Mouse (Mus musculus) left cerebral cortex, postnatal 10 days (tissue): Measurements from ENCODE around the gene Kcnn3. TPM values are rescaled to one million over a fixed set of nuclear protein-coding genes. Genes with fewer than 3 reads are reported as not detected.

ENCODE experiments used
- DNase-seq, 2 experiments: peaks; one replicate each; pipeline ENCODE4 v3.0.0; 2021 to 2022; ENCODE audit warnings: low spot score in 2 of 2, mixed read lengths in 1 of 2; ENCODE audit errors: extremely low spot score in 1 of 2
- intact Hi-C: fragments of 180-260 bp; cut with DNase I; formaldehyde crosslinking; loops from one replicate; pipeline ENCODE4 v1.15.1; 2025
- total RNA-seq, 2 experiments: library from RNA; stranded (reverse); gene quantifications; 2 replicates each; pipeline ENCODE4 v1.2.3; 2021

The Kcnn3 gene
- 10 to 100 TPM; 22.9 to 23.7 TPM for total RNA-seq

DNA sequence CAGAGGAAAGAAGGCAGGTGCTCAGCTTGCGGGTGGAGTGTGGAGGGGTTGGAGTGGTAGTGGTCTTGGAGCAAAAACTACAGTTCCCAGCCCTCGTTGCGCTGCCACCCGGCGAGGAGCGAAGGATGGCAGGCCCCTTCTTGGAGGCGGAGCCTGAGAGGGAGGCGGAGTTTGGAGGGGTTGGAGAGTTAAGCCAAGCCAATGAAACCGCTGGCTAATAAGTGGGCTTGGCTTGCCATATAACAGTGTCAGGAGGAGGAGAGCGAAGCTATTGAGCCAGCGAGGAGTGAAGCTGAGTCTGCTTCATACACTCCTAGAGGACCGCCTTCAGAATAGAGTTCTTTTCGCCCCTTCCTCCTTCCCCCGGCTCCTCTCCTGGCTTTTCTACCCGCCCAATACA, at the start of gene Kcnn3:
Gene Kcnn3, plus strand, starts transcription at position 271 of the 400 bp plus-strand sequence.
- DNase-seq: peak; percentile 89 to 93
- intact Hi-C loops: loop anchor here (5.0 to 10.0 kb wide), 3 partner anchors 95 to 325 kb away; no protein-coding TSS in a partner anchor

GRCm38 (mm10) chr3:89472280-89472679, 47.7 kb upstream of the Kcnn3 start:
- intact Hi-C loops: no loop called here
- no peak for DNase-seq

- no peak for DNase-seq
- intact Hi-C loops: no loop called here
These were observed 46.1 kb upstream of the Kcnn3 start for GRCm38 (mm10) chr3:89473838-89474237.

DNA sequence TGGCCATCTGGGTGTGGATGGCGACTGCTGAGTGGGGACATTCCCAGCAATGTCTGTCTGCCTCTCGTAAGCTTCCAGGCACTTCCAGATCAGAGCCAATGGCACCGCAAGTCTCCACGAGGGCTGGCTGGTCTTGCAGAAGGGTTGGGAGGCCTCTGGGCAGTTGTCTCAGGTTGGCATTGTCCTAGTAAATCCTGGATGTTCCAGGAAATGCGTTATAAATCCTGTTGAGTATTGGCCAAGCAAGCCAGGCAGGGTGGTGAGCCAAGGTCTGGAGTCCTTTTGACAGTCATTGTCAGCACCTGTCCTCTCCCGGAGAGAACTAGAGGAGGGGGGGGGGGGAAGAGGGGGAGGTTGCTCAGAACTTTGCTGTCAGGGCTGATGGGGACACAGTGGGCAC, 40.9 kb upstream of the Kcnn3 start:
- DNase-seq: no peak
- intact Hi-C loops: no loop called here

- no peak for DNase-seq
- intact Hi-C loops: loop anchor here (10.0 kb wide), 1 partner anchor 137 kb away; the partner anchor contains the start of gene Adam15
These were observed 38.5 kb upstream of the Kcnn3 start for GRCm38 (mm10) chr3:89481488-89481887.

GRCm38 (mm10) chr3:89482249-89482648, 37.7 kb upstream of the Kcnn3 start:
- intact Hi-C loops: loop anchor here (10.0 kb wide), 1 partner anchor 137 kb away; the partner anchor contains the start of gene Adam15
- DNase-seq: no peak

- peak; percentile 31 to 82 for DNase-seq
- intact Hi-C loops: loop anchor here (5.0 to 10.0 kb wide), 2 partner anchors 88 to 140 kb away; partner anchors contain the start of gene Adam15
These were observed 35.0 kb upstream of the Kcnn3 start for GRCm38 (mm10) chr3:89484766-89485524.

GRCm38 (mm10) chr3:89486111-89486510, 33.9 kb upstream of the Kcnn3 start:
- intact Hi-C loops: loop anchor here (5.0 to 10.0 kb wide), 2 partner anchors 89 to 141 kb away; partner anchors contain the start of gene Adam15
- no peak for DNase-seq

DNA sequence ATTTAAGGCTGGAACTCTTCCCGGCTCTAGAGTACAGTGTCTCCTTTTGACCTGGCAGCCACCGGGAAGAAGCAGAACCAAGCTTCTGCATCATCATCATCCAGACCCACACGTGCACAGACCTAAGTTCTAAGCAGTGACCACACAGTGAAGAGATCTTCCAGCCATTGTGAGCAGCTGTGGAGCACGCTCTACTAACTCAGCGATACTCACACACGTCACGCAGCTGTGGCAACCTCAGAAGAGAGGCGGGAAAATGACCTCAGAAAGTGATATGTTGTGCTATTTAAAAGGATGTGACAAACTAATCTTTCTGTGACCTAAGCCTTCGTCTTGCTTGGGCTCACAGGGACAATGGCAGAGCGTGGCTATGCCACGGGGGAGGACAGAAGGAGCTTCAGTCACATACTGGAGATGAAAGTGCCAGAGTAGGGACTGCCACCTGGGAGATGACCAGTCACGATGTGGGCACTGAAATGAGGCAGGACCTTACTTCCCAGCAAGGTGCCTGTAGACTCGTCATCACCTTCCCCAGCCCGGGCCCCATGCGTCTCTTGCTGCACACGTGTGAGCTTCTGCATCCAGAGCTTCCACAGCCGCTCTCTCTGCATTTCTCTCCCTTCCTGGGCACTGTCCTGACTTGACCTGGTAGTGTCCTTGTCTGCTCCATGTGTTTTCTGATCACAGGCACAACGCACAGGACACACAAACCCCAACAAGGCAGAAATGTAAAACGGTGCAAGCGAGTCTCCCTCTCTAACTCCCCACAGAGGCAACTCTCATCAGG, 32.9 kb upstream of the Kcnn3 start:
- DNase-seq: no peak
- intact Hi-C loops: loop anchor here (5.0 to 10.0 kb wide), 2 partner anchors 90 to 142 kb away; partner anchors contain the start of gene Adam15

DNA sequence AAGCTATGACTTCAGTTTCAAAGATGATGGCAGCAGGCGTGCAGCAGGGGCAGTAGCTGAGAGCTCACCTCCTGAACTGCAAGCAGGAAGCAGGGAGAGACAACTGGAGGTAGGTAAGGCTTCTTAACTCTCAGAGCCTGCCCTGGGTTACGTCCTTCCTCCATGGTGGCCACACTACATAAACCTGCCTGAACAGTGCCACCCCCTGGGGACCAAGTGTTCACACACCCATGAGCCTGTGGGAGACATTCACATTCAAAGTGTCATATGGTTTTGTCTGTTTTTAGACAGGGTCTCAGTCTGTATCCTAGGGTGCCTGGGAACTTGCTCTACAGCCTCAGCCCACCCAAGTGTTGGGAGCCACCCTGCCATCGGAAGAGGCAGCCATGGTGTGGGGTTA, 29.2 kb upstream of the Kcnn3 start:
- no peak for DNase-seq
- intact Hi-C loops: no loop called here

GRCm38 (mm10) chr3:89491559-89491958, 28.4 kb upstream of the Kcnn3 start:
- no peak for DNase-seq
- intact Hi-C loops: no loop called here

DNA sequence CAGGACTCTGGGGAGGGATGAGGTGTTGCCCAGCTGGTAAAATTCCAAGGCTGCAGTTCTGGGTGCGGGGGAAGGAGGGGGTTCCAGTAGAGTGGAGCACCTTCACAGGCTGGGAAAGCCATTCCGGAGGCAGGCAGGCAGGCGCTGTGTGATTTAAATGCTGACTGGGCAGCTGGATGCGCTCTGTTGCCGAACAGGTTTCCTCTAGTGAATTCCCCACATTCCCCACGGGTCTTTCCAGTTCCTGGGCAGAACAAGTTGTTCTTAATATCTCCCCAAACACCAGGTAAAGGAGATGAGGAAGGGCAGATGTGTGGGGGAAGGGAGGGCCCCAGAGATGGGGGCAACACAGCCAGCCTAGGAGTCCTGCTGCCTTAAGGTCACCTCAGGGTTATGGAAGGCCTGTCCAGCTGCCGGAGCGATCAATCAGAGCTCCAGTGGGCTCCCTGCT, 27.2 kb upstream of the Kcnn3 start:
- no peak for DNase-seq
- intact Hi-C loops: no loop called here

DNA sequence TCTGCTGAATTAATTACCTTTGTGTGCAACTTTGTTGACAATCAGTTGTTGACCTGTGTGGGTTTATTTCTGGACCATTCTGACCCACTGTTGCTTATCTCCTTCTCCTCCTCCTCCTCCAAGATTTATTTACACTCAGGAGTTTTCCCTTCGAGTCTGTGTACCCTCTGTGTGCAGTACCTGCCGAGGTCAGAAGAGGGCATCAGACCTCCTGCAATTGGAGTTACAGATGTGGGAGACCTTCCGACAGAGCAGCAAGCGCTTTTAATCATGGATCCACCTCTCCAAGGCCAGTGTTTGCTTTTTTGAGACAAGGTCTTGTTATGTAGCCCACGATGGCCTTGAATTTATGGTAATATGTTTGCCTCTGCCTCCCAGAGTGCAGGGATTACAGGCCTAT, 25.3 kb upstream of the Kcnn3 start:
- intact Hi-C loops: no loop called here
- no peak for DNase-seq

DNA sequence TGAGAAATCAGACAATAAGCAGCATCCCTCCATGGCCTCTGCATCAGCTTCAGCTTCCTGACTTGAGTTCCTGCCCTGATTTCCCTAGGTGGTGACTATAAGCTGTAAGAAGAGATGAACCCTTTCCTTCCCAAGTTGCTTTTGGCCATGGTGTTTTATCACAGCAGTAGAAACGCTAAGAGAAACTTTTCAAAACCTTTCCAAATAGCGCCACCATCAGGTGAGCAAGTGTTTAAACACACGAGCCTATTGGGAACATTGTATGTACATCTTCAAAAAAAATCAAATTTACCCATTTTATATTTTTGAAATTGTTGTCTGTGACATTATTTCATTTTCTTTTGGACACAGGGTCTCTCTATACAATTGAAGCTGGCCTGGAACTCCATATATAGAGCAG, 23.6 kb upstream of the Kcnn3 start:
- intact Hi-C loops: no loop called here
- no peak for DNase-seq

- DNase-seq: no peak
- intact Hi-C loops: no loop called here
These were observed 20.3 kb upstream of the Kcnn3 start for GRCm38 (mm10) chr3:89499696-89500095.

GRCm38 (mm10) chr3:89501486-89501885, 18.5 kb upstream of the Kcnn3 start:
- DNase-seq: no peak
- intact Hi-C loops: no loop called here

DNA sequence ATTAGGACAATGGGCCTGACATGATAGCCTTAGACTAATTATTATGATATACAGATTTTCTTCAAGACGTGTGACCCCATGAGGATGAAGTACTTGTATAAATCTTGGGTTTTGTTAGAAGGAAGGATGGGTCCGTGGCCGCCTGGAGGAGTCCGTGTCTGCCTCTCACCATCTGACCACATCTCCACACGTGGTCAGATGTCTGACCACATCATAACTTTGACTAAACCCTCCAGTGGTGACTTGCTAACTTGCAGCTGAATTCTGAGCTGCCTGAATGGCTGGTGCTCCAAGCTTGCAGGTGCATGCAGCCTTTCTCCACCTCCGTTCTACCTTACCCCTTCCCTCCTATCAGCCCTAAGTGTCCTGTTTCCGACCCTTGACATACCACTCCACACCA, 17.4 kb upstream of the Kcnn3 start:
- intact Hi-C loops: no loop called here
- no peak for DNase-seq

- no peak for DNase-seq
- intact Hi-C loops: no loop called here
These were observed 11.9 kb upstream of the Kcnn3 start for GRCm38 (mm10) chr3:89508041-89508440.

GRCm38 (mm10) chr3:89510979-89511378, 9.0 kb upstream of the Kcnn3 start:
- DNase-seq: peak in 1 of 2 experiments; percentile 65
- intact Hi-C loops: loop anchor here (5.0 to 10.0 kb wide), 2 partner anchors 261 to 334 kb away; partner anchors contain the start of gene Ube2q1
